Mouse (Mus musculus) kidney, embryonic 14.5 days (tissue): Measurements from ENCODE around the gene Nfib. TPM values are rescaled to one million over a fixed set of nuclear protein-coding genes. Genes with fewer than 3 reads are reported as not detected.

Experiments used
- ATAC-seq: fragments of 200-750 bp; cut with Nextera tagmentation; 2 replicates; pipeline ENCODE4 v1.8.0; 2017; ENCODE audit warnings: moderate number of reproducible peaks, mild to moderate bottlenecking, moderate TSS enrichment, moderate library complexity; ENCODE audit not compliant: low FRiP score, low TSS enrichment
- H3K27ac ChIP-seq: fragments of 300-500 bp; sonication (generic); 2 replicates; pipeline ENCODE4 v1.5.1; 2014; ENCODE audit warnings: low read depth, mild to moderate bottlenecking, low read length, moderate library complexity, mixed read lengths
- H3K27me3 ChIP-seq: fragments of 300-500 bp; sonication (generic); 2 replicates; pipeline ENCODE4 v1.6.1; 2014; ENCODE audit warnings: mild to moderate bottlenecking, low read length; ENCODE audit not compliant: control insufficient read depth, insufficient read depth
- H3K36me3 ChIP-seq: fragments of 300-500 bp; sonication (generic); 2 replicates; pipeline ENCODE4 v1.6.1; 2014; ENCODE audit warnings: low read length, mixed read lengths; ENCODE audit not compliant: control insufficient read depth, insufficient read depth
- H3K4me1 ChIP-seq: fragments of 300-500 bp; sonication (generic); 2 replicates; pipeline ENCODE4 v1.6.1; 2014; ENCODE audit warnings: low read length, mixed read lengths; ENCODE audit not compliant: control insufficient read depth, insufficient read depth
- H3K4me2 ChIP-seq: fragments of 300-500 bp; sonication (generic); replicated peaks from 2 replicates; pipeline ENCODE4 v1.6.1; 2014; ENCODE audit warnings: low read depth, mild to moderate bottlenecking, low read length
- H3K4me3 ChIP-seq: fragments of 300-500 bp; sonication (generic); 2 replicates; pipeline ENCODE4 v1.5.1; 2014; ENCODE audit warnings: mild to moderate bottlenecking, low read length
- H3K9ac ChIP-seq: fragments of 300-500 bp; sonication (generic); 2 replicates; pipeline ENCODE4 v1.6.1; 2014; ENCODE audit warnings: low read depth, mild to moderate bottlenecking, low read length, moderate library complexity
- H3K9me3 ChIP-seq: fragments of 300-500 bp; sonication (generic); 2 replicates; pipeline ENCODE4 v1.6.1; 2016; ENCODE audit warnings: low read length; ENCODE audit not compliant: control insufficient read depth
- WGBS: fragments of 180-500 bp; shearing (Covaris S2); extraction: QIAGEN DNeasy Blood & Tissue Kit; methylation state at CpG from one replicate; pipeline ENCODE4 v1.1.7; 2014; 5-methylcytosine and 5-hydroxymethylcytosine counted together
- polyA plus RNA-seq: library from polyadenylated mRNA; unstranded; fragments of >200 nt; fragmentation: Nextera tagmentation; extraction: Ambion mirVana; gene quantifications from 2 replicates; pipeline ENCODE4 v1.2.1, GENCODE M21; 2014

Nfib gene
- polyA plus RNA-seq, 1 experiment from 2014 or later = 36.0 TPM

- Histone ChIP-seq H3K4me3 (no peak overlapping the region), H3K36me3 (no peaks in the 10 kb centered on the region), H3K4me1 (no peaks in the 10 kb centered on the region), H3K9me3 (peaks cover 3% of the 10 kb centered on the region; the same call in 1 of the 2 replicates), H3K4me2 (no peak overlapping the region), H3K27ac (no peak overlapping the region), H3K27me3 (no peaks in the 10 kb centered on the region), H3K9ac (no peak overlapping the region)
- WGBS = 91% methylated on average over 2 of the region's 2 CpGs
- no peak for ATAC-seq
Measured at GRCm38 (mm10) chr4:82715833-82716232, 10.3 kb upstream of the Nfib start.

GRCm38 (mm10) chr4:82711611-82712295 is 6.2 kb upstream of the Nfib start:
- H3K4me1 ChIP-seq = no peaks in the 10 kb centered on the region
- H3K4me2 ChIP-seq = no peak overlapping the region
- H3K27me3 ChIP-seq = no peaks in the 10 kb centered on the region
- 75% methylated on average over 7 of the region's 7 CpGs for WGBS
- no peaks in the 10 kb centered on the region for H3K9me3 ChIP-seq
- H3K9ac ChIP-seq = no peak overlapping the region
- H3K36me3 ChIP-seq = no peaks in the 10 kb centered on the region
- H3K27ac ChIP-seq = no peak overlapping the region
- no peak overlapping the region for H3K4me3 ChIP-seq
- no peak for ATAC-seq

GRCm38 (mm10) chr4:82709666-82710065 is 4.1 kb upstream of the Nfib start:
- Histone ChIP-seq H3K36me3 (no peaks in the 10 kb centered on the region), H3K27ac (no peak overlapping the region), H3K27me3 (no peaks in the 10 kb centered on the region), H3K4me1 (0 out of 2 replicates have a peak, but pooled peaks cover 3% of the 10 kb centered on the region), H3K9ac (no peak overlapping the region), H3K4me3 (no peak overlapping the region), H3K9me3 (no peaks in the 10 kb centered on the region), H3K4me2 (no peak overlapping the region)
- WGBS = 76% methylated on average over 6 of the region's 6 CpGs
- ATAC-seq = no peak

- Histone ChIP-seq H3K27ac (no peak overlapping the region), H3K9ac (no peak overlapping the region), H3K9me3 (no peaks in the 10 kb centered on the region), H3K4me3 (no peak overlapping the region), H3K4me2 (no peak overlapping the region), H3K36me3 (no peaks in the 10 kb centered on the region), H3K4me1 (0 out of 2 replicates have a peak, but pooled peaks cover 8% of the 10 kb centered on the region), H3K27me3 (no peaks in the 10 kb centered on the region)
- ATAC-seq = no peak
- WGBS = 64% methylated on average over 2 of the region's 2 CpGs
Measured at GRCm38 (mm10) chr4:82706012-82706411, 462 bp upstream of the Nfib start.

- Histone ChIP-seq H3K9ac (no peak overlapping the region), H3K9me3 (no peaks in the 10 kb centered on the region), H3K4me3 (no peak overlapping the region), H3K4me2 (no peak overlapping the region), H3K27ac (no peak overlapping the region), H3K27me3 (no peaks in the 10 kb centered on the region), H3K4me1 (0 out of 2 replicates have a peak, but pooled peaks cover 8% of the 10 kb centered on the region), H3K36me3 (no peaks in the 10 kb centered on the region)
- no peak for ATAC-seq
- WGBS = 87% methylated on average over 19 of the region's 19 CpGs
Measured at GRCm38 (mm10) chr4:82704079-82704830, 1.3 kb downstream of the Nfib start.

- Histone ChIP-seq H3K9ac (no peak overlapping the region), H3K4me2 (no peak overlapping the region), H3K4me3 (no peak overlapping the region), H3K27ac (no peak overlapping the region), H3K36me3 (no peaks in the 10 kb centered on the region), H3K27me3 (no peaks in the 10 kb centered on the region), H3K4me1 (0 out of 2 replicates have a peak, but pooled peaks cover 8% of the 10 kb centered on the region), H3K9me3 (no peaks in the 10 kb centered on the region)
- no peak for ATAC-seq
- WGBS = 47% methylated on average over 6 of the region's 6 CpGs
Measured at GRCm38 (mm10) chr4:82702808-82703207, 2.7 kb downstream of the Nfib start.

GRCm38 (mm10) chr4:82699504-82699903 is 6.0 kb downstream of the Nfib start:
- Histone ChIP-seq H3K9ac (no peak overlapping the region), H3K27ac (no peak overlapping the region), H3K4me3 (no peak overlapping the region), H3K9me3 (no peaks in the 10 kb centered on the region), H3K36me3 (no peaks in the 10 kb centered on the region), H3K27me3 (no peaks in the 10 kb centered on the region), H3K4me2 (no peak overlapping the region), H3K4me1 (0 out of 2 replicates have a peak, but pooled peaks cover 5% of the 10 kb centered on the region)
- 64% methylated on average over 11 of the region's 11 CpGs for WGBS
- ATAC-seq = no peak

- H3K36me3 ChIP-seq = no peaks in the 10 kb centered on the region
- whole genome bisulfite sequencing = 86% methylated on average over 12 of the region's 12 CpGs
- H3K27me3 ChIP-seq = no peaks in the 10 kb centered on the region
- no peak for ATAC-seq
- 0 out of 2 replicates have a peak, but pooled peaks cover 5% of the 10 kb centered on the region for H3K4me1 ChIP-seq
- H3K4me2 ChIP-seq = no peak overlapping the region
- H3K27ac ChIP-seq = no peak overlapping the region
- H3K9me3 ChIP-seq = no peaks in the 10 kb centered on the region
- H3K9ac ChIP-seq = no peak overlapping the region
- H3K4me3 ChIP-seq = no peak overlapping the region
Measured at GRCm38 (mm10) chr4:82698616-82699015, 6.9 kb downstream of the Nfib start.

GRCm38 (mm10) chr4:82697151-82697550 is 8.4 kb downstream of the Nfib start:
- Histone ChIP-seq H3K4me1 (0 out of 2 replicates have a peak, but pooled peaks cover 5% of the 10 kb centered on the region), H3K4me3 (no peak overlapping the region), H3K27me3 (no peaks in the 10 kb centered on the region), H3K4me2 (no peak overlapping the region), H3K36me3 (no peaks in the 10 kb centered on the region), H3K27ac (no peak overlapping the region), H3K9me3 (no peaks in the 10 kb centered on the region), H3K9ac (no peak overlapping the region)
- ATAC-seq = no peak
- 77% methylated on average over 6 of the region's 6 CpGs for WGBS
